Mouse (Mus musculus): ENCODE data around the gene Yeats4.
"Not testable (repeated sequence)": the region's sequence is repeated elsewhere in the genome, so short reads cannot be mapped to it uniquely, and the experiment has no call there.

Gene Yeats4

DNA sequence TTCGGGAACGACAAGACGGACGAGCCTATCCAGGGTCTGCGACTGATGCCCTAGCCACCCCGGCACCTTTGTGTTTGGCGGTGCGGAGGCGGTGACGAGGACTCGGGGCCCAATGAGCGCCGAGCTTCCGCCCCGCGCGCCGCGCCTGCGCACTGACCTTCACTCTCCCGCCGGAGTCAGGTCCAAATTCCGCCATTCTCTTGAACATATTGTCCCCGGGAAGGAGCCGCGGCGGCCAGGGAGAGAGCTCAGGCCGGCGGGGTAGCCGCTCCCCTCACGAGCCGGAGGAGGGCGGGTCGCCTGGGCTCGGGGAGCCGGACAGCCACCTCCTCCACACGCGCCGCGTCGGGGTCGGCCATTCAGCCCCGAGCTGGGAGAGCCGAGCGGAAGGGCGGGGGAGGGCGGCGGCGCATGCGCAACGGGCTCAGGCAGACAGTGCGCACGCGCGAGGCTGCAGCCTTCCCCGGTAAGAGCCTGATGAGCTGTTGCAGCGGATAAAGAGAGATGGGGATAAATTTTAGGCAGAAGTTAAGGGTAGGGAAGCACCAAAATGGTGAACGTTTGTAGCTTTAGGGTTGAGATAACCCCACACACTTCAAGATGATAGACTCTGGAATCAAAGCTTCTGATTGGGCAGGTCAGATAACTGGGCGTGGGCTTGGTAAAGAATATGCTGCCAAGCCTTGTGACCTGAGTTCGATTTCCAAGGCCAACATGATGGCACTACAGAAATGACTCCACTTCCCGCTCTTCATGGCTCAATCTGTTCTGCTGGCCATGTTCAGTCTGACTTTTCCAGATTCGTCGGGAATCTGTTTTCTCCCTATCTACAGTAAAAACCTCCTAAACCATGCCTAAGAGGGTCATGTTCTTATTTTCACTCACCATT is at the start of gene Yeats4:
Yeats4 (minus strand) TSS at position 406 of the 889 bp plus-strand sequence.
- DNase-seq, result peak; percentile 92 to 95

DNA sequence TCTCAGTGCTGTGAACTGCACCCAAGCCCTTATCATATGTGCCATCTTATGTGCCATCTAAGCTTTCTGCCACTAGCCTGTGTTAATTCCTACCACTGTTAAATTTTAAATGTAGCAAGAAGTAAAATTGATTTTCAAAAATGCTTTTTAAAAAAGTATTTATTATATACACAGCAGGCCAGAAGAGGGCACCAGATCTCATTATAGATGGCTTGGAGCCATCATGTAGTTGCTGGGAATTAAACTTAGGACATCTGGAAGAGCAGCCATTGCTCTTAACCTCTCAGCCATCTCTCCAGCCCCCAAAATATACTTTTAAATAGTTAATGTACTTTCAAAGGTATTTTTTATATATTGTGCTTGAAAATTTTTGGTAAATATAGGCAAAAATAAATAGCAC is 47.7 kb upstream of the Yeats4 start:
- no peak for DNase-seq

DNA sequence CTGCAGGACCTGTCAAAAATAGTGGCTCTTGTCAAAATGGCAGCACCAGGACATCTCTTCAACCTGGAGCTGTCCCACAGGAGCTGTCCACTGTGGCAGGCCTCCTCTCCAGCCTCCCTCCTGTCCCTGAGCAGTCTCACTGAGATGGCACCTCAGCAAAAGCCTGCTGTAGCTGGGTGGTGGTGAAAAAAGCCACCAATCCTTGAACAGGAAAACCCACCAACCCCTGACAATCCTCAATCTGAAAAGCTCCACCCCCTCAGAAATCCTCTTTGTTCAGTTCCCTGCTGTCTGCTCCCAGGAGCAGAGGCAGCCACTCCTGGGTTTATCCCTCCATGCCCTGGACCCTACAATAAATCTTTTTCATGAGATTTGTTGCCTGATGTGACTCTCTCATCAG is 35.6 kb upstream of the Yeats4 start:
- DNase-seq, result no peak

DNA sequence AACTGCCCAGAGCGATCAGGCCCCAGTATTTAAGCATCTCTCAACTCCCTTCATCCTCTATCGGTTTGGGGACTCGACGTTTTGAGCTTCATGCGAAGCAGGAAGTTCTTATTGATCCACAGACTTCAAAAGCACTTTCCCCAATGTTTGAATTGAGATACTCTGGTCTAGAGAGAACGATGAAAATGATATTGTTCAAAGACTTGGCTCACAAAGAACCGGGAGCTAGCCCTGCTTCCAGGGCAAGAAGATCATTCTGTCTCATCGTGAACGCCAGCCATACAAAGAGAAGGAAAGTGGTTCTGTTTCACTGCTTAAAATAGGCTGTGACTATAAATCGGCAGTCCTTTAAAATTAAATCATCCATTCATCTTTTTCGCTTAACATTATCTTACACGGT is 14.3 kb upstream of the Yeats4 start, which contains the start of gene 9530003J23Rik:
9530003J23Rik (minus strand) TSS at position 101 of the 400 bp plus-strand sequence.
- DNase-seq, result no peak

DNA sequence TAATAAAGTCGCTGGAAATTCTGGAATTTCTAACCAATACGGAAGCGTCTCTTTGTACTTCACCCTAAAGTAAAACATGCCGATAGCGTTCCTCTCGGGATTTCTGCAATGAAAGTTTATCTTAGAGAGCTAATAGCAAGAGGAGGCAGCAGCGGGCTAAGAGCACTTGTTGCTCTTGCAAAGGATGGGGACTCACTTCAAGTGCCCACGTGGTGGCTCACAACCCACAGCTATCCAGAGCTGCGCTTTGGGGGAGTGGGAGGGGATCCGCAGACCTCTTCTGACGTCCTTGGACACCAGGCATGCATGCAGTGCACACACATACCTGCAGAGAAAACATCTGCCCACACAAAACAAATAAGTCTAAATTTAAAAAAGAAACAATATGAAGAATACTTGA is 11.6 kb upstream of the Yeats4 start:
- no peak for DNase-seq

DNA sequence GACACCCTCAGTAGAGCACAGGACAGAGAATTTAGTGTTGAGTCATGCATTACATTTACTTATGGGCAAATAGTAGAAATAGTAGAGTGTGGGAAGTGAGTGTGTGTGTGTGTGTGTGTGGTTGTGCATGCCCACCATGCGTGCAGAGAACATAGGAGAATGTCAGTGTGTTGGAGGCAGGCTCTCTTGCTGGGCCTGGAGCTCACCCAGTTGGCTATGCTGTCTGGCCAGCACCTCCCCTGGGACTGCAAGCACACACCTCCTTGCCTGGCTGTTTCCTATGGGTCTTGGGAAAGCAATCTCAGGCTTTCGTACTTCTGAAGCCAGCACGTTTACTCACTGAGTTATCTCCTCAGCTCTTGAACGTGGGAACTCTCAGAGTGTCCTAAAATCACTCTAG is 10.5 kb upstream of the Yeats4 start:
- no peak for DNase-seq

DNA sequence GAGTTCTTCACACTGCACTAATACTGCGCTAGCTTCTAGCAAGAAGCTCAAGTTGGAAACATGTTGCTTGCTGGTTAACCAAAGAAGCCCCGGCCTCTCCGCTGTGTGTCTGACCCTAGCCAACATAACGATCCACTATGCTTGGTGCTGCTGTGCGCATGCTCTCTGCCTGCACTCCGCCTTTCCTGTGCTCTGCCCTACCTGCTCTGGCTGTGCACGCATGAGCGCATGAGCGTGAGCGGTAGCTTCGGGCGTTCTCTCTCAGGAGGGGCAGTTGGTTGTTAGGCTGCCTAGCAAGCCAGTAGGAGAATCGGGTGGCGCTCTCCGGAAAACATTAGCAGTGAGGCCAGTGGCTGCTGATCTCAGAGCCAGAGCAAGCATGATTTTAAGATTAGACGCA is 5.5 kb upstream of the Yeats4 start:
- no peak for DNase-seq

DNA sequence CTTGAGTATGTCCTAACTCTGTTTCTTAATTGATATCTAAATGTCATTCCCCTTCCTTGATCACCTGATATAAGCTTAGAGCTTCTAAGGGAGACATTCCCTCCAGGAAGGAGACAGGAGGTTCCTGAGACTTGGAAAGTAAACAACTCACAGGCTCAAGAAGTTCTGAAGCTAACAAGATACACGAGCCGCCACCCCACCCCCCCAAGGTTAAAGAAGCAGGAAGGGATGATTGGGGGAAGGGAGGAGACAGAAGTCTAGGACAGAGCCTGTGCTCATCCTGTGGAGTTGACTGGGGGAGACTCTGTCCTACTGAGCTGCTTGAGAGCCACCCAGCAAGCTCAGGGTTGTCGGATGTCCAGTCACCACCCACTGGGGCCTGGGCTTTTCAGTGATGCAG is 1.7 kb upstream of the Yeats4 start:
- DNase-seq, result no peak

DNA sequence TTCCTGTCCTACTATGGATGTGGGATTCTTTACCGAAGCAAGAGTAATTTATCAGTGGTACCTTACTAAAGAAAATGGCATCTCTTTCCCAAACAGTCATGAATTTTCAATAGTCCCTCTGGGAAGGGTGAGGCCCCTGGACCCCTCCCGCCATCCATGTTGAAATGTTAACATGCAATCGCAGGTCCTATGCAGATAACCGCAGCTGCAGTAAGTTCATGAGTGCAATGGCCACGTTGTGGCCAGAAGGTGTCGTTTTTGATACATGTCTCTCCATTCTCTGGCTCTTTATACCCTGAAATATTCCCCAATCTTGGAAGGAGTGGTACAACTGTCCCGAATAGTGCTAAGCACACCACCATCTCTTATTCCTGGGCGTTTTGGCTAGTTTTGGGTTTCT is 787 bp upstream of the Yeats4 start:
- no peak for DNase-seq

DNA sequence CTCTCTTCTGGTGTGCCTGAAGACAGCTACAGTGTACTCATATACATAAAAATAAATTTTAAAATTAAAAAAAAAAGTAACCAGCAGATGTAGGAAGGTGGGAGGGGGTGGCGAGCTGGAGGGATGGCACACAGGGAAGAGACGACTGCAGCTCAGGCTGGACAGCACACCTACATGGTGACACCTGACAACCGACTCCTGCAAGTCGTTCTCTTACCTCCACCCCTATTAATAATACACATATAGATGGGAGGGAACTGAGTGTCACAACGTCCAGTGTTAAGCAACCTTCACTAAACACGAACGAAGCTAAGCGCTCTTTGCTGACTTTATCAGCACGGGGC is 577 bp downstream of the Yeats4 start:
- no peak for DNase-seq

DNA sequence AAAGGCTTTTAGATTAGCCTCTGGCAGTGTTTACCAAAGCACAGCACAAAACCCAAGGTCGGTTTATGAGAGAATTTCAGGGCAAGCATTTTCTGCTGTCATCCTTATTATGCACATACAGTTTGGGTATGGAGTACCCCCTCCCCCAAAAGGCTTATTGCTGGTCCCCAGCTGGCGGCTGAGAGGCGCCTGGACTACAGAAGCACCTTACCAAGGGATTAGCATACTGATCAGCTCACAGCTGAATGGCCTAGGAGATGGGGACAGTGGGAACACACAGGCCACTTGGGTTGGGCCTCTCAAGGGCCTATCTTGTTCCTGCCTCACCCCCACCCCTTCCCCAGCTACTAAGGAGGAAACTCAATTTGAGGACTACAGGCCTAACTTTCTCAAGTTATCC is 1.5 kb downstream of the Yeats4 start:
- no peak for DNase-seq

DNA sequence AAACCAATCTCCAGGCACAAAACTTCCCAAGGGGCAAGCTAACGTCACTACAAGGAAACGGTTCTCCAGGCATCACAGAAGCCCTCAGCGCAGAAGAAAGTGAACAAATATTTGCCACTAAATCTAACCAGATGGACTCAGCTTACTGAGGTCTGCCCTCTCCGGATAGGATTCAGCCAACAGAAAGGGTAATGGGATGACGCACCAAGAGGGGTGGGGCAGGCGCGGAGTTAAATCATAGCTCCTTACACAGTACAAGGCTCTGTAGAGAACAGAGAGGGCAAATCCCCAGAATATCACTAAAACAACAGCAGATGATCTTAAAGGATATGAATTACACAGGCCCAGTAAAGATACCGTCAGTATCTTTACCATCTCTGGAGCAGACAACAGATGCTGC is 6.0 kb downstream of the Yeats4 start:
- no peak for DNase-seq

DNA sequence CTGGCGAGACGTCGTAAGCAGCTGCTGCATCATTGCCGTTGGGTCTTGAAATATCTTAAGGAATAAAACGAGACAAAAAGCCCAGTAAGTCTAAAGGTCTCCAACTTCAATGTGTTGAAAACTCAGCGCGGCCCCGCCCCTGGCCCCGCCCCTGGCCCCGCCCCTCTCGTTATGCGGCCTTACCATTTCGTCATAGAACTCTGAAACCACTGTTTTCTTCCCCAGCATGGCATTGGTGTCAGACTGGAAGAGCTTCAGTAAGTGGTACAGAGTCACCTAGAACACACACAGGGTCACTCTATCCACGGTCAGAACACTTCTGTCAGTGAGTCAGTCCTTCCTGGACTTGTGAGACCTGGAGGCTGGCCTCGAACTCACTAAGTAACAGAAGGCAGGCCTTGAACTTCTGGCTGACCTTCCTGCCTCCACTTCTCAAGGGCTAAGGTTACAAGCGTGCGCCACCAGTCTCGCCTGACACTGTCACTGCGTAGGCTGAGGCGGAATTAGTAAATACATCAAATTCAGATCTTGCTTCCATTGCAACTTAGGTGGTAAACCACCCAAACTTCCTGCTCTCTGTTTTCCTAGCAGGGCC is 7.0 kb downstream of the Yeats4 start:
- no peak for DNase-seq

DNA sequence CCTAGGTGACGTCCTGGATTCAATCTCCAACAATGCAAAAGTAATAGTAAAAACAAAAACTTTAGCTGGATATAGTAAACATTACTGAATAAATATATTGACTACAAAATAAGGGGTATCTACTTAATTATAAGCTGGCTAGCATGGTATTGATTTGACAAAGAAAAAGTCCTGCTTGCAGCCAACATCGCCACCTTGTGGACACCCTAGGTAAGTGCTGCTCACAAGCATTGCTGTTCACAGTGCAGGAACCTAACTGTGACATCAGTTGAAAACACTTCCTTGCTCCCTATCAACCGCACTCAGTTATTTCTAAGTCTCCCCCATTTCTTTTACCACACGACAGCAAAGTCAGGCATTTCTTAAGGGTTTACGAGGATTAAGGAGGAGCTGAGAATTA is 7.5 kb downstream of the Yeats4 start:
- peak; percentile 40 to 63 for DNase-seq

DNA sequence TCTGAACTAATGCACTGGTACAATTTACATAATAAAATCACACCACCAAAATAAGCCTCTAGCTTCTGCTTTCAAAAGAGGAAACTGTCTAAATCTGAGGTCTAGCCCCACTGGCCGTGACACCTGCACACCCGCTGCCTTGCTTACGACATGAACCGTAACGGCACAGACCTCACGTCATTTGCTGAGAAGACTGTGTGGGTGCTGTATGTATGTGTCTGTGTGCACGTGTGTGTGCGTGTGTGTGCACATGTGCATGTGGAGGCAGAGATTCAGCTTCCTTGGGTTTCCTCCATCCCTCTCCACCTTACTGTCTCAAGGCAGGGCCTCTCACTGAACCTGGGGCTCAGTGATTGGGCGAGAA is 8.2 kb downstream of the Yeats4 start:
- peak; percentile 57 to 75 for DNase-seq

DNA sequence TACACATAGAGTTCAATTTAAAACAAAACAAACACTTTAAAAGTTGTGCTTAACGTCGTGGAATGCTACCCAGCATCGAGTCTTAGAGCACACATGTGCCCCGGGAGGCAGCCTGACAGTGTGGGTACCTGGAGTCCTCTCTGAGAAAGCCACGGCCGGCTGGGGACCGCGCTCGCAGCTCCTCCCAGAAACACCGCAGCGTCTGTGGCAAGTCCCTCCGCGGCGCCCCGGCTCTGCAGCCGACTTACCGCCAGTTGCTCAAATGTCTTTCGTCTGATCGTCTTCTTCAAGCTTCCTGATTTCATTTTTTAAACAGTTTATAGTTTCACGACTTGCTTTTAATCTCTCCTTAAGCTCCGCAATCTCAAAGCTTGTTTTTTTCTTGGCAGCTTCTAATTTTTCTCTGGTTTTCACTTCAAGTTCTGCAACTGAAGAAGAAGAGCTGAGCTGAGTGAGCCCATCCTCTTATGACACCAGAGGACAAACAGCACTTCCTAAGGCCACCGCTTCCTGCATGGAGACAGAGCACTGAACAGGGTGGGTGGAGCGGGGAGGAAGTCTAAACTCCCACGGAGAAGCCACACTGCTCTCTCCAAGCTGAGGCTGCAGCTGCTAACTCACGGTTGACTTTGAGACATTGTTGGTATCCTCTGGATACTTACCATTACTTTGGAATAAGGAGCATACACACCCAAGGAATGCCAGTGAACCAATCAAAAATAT is 8.7 kb downstream of the Yeats4 start:
- peak; percentile 60 to 61 for DNase-seq

DNA sequence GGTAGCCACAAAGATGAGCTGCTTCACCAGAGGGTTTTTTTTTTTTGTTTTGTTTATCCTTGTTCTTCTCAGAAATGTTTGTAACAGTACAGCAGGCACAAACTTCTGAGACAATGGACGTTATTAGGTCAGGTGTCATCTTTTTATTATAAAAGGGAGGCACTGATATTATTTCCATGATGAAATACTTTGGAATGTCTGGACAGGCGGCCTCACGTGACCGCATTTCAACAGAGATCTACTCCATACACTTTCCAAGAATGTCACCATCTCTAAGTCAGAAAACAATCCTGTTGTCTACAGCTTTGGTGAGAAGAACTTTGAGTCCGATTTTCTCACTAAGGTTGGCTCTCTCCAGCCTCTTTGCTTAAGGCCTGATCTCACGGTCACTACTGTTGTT is 13.3 kb downstream of the Yeats4 start:
- DNase-seq, result no peak

DNA sequence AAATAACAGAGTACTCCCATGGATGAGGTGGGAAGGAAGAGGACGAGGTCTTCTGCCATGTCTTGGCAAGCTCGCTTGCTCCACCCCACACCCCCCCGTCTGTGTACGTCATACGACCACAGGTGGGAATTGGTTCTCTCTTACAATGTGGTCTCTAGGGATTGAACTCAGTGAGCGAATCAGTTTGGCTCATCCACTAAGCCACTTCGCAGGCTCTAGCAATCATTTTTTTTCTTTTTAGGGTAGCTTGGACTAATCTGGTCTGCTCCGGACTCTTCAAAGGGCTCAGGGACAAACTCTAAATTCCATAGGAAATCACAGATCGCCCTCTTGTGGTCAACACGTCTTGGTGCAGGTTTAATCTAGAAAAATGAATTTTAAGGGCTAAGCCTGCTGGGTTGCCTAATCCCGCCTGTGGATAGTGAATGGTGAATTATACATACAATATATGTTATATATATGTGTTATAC is 14.8 kb downstream of the Yeats4 start:
- peak in 1 of 2 experiments; percentile 36 for DNase-seq

DNA sequence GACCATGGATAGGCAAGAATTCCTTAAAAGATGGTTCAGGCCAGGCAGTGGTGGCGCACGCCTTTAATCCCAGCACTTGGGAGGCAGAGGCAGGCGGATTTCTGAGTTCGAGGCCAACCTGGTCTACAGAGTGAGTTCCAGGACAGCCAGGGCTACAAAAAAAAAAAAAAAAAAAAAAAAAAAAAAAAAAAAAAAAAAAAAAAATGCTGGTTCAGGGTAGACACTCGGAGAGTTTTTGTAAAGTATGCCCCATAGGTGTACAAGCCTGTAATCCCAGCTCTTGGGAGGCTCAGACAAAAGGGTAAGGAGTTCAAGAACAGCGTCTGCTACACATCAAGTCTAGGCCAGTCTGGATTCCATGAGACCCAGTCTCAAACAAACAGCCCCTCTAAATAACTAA is 15.5 kb downstream of the Yeats4 start:
- DNase-seq, result not testable (repeated sequence)

DNA sequence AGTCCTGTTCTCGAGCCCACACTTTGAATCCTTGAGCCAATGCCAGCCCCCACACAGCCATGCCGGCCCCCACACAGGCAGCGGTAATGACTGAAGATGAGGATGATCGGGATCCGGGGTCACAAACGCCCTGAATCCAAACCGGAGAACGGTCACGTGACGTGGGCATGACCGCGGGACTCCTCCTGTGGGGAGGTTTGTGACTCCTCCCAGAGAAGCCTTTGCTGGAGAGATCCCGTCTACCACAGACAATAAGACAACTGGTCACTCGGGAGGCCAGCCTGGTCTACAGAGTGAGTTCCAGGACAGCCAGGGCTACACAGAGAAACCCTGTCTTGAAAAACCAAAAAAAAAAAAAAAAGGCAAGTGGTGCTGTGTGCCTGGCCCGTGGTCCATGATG is 16.1 kb downstream of the Yeats4 start:
- no peak for DNase-seq

DNA sequence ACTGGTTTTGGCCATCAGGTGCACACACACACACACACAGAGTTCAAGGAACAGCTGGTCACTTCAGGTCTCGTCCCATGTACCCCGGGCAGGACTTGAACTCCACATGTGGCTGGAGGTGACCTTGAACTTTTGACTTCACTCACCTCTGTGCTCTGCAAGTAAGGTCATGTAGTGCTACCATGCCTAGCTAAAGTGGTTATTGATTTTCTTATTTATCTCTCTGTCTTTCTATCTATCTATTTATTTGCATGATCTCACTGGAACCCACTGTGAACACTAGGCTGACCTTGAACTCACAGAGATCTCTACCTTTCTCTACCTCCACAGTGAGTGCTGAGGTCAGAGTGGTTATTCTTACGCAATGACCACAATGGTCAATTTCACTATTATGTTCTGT is 18.2 kb downstream of the Yeats4 start:
- DNase-seq, result no peak

DNA sequence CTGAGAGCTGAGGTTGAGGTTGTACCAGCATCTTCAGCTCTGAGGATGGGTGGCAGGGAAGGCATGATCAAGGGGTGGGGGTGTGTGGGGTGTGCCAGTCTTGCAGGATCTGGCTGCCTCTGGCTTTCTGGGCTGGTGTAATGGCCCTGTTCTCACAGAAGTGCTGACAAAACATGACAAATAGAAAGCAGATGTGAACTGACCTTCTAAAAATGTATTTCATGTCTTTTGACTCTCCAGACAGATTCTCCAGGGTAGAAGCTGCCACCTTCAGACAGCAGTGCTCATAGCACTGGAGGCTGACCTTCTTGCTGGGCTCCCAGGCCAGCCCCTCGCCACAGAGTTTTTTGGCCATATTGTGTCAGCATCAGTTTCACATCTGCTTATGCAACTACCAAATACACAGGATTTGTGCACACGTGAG is 20.7 kb downstream of the Yeats4 start:
- no peak for DNase-seq

DNA sequence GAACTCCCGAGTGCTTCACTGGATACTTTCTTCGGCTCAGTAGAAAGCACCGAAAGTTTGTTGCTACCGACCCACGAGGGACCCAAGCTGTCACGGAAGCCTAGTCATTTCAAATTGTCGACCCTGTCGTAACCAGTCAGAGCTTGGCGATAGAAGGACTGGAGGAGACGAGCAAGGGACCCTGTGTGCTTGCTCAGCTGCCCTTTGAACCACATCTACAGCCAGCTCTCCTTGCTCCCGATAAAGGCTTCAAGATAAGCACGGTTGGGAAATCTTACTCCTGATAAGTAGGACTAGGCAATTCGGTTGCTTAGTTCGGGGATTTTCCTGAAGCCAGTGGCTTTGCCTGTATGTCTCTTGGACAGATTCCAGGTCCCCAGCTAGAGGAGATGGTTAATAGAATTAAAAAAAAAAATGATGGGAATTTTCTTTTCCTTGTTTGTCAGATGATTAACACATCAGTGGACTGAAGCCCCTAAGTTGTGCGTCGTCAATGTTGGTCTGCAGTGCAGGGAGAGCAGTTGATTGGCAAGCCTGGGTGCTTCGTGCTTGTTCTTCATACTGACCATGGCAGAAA is 21.2 kb downstream of the Yeats4 start:
- DNase-seq, result no peak
